Mouse (Mus musculus): ENCODE measurements around the gene Olfr597. TPM values are rescaled to one million over a fixed set of nuclear protein-coding genes. Genes with fewer than 3 reads are reported as not detected.

The Olfr597 gene
- polyA plus RNA-seq (2021; fragmentation: Nextera tagmentation), result not detected in 2 replicates
- long read RNA-seq, experiment 1, result 0 reads
- long read RNA-seq, experiment 2, result 0 reads

DNA sequence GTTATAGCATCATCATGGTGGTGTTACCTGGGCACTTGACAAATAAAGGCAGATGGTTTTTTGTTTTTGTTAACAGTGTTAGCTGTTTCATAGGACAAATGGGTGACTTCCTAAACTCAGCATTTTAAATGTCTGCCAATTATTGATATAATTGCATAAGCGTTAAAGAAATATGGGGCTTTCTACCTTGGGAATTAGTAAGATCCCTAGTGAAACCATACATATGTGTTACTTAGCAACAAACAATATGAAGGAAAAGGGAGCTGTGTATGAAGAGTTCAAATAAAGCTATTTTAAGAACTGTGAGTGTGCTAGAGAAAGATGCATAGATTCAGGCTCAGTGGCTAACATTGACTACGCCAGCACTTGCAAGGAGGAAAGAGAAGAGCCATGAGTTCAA lies at the start of gene Olfr597:
TSS of gene Olfr597 (plus strand) at position 301 of the 400 bp plus-strand sequence.

DNA sequence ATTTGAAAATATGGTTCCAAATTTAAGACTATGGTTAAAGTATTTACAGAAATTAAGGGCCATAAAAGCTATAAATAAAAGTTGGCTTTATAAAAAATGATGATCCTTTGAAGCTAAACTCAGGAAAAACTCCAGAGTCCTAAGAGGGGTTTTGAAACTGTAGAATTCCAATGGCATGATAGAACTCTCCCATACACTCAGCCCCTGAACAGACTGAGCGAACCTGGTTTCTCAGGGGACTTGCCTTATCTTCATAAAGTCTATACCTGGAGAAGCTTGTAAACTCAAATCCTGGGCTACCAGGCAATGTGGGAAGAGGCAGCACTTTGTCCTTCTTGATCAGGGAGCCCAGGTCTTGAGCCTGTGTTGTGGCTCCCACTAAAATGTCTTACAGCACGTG lies 10.8 kb upstream of the Olfr597 start, which contains the start of gene Olfr596:
TSS of gene Olfr596 (plus strand) at position 301 of the 400 bp plus-strand sequence.

GRCm38 (mm10) chr7:103323268-103323667 lies 7.2 kb downstream of the Olfr597 start, which contains the start of gene Olfr598:
Olfr598 (plus strand) TSS chr7:103323568.

GRCm38 (mm10) chr7:103335617-103336016 lies 19.5 kb downstream of the Olfr597 start, which contains the start of gene Olfr599:
Olfr599 (plus strand) TSS chr7:103335917.

GRCm38 (mm10) chr7:103349569-103349968 lies 33.5 kb downstream of the Olfr597 start, which contains the start of gene Olfr600:
Olfr600 (minus strand) TSS chr7:103349669.

DNA sequence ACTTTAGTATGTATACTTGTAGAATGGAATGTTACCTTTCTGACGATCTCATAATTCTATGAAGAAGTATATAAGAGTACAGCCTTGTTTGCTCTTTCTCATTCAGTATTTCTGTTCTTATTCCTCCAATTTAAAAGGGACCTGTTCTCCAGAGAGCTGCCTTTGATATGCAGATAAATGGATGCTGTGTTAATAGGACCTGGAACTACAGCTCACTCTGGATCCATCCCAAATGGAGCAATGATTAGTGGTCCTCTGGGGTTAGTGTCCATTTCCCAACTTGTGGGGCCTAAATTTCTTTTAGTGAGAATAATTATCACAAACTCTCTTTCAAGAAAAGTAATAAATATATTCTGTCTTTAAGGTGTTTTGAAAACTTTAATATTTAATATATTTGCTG lies 46.4 kb downstream of the Olfr597 start, which contains the start of gene Olfr601:
TSS of gene Olfr601 (minus strand) at position 101 of the 400 bp plus-strand sequence.

Small RNAs within 50 kb of the gene (microRNA-seq; reads per million reads assigned to microRNA genes)
- gene Gm23550, result not detected

Other genes starting within 250 kb of the Olfr597 start
- not detected in 2 replicates for gene Olfr584, start 234.4 kb upstream of the Olfr597 start, polyA plus RNA-seq (2021; fragmentation: Nextera tagmentation)
- gene Olfr585, start 218.6 kb upstream of the Olfr597 start, polyA plus RNA-seq (2021; fragmentation: Nextera tagmentation), result not detected in 2 replicates
- not detected in 2 replicates for gene Olfr586, start 190.7 kb upstream of the Olfr597 start, polyA plus RNA-seq (2021; fragmentation: Nextera tagmentation)
- not detected in 2 replicates for gene Olfr588-ps1, start 175.4 kb upstream of the Olfr597 start, polyA plus RNA-seq (2021; fragmentation: Nextera tagmentation)
- not detected in 2 replicates for gene Olfr589, start 160.0 kb upstream of the Olfr597 start, polyA plus RNA-seq (2021; fragmentation: Nextera tagmentation)
- gene Olfr591, start 138.0 kb upstream of the Olfr597 start, polyA plus RNA-seq (2021; fragmentation: Nextera tagmentation), result not detected in 2 replicates
- not detected in 2 replicates for gene Olfr592, start 131.5 kb upstream of the Olfr597 start, polyA plus RNA-seq (2021; fragmentation: Nextera tagmentation)
- gene Olfr593, start 104.5 kb upstream of the Olfr597 start, polyA plus RNA-seq (2021; fragmentation: Nextera tagmentation), result not detected in 2 replicates
- gene Olfr594, start 99.3 kb upstream of the Olfr597 start, polyA plus RNA-seq (2021; fragmentation: Nextera tagmentation), result not detected in 2 replicates
- gene Usp17ld, start 63.8 kb upstream of the Olfr597 start, polyA plus RNA-seq (2021; fragmentation: Nextera tagmentation), result not detected in 2 replicates
- gene Olfr596, start 10.7 kb upstream of the Olfr597 start, polyA plus RNA-seq (2021; fragmentation: Nextera tagmentation), result not detected in 2 replicates
- not detected in 2 replicates for gene Olfr598, start 7.3 kb downstream of the Olfr597 start, polyA plus RNA-seq (2021; fragmentation: Nextera tagmentation)
- gene Olfr599, start 19.6 kb downstream of the Olfr597 start, polyA plus RNA-seq (2021; fragmentation: Nextera tagmentation), result not detected in 2 replicates
- gene Olfr600, start 33.4 kb downstream of the Olfr597 start, polyA plus RNA-seq (2021; fragmentation: Nextera tagmentation), result not detected in 2 replicates
- not detected in 2 replicates for gene Olfr601, start 46.3 kb downstream of the Olfr597 start, polyA plus RNA-seq (2021; fragmentation: Nextera tagmentation)
- not detected in 2 replicates for gene Olfr603, start 69.9 kb downstream of the Olfr597 start, polyA plus RNA-seq (2021; fragmentation: Nextera tagmentation)
- gene Usp17lc, start 98.8 kb downstream of the Olfr597 start, polyA plus RNA-seq (2021; fragmentation: Nextera tagmentation), result not detected in 2 replicates
- not detected in 2 replicates for gene Olfr605, start 129.1 kb downstream of the Olfr597 start, polyA plus RNA-seq (2021; fragmentation: Nextera tagmentation)
- gene Olfr606, start 132.7 kb downstream of the Olfr597 start, polyA plus RNA-seq (2021; fragmentation: Nextera tagmentation), result not detected in 2 replicates
- gene Olfr607, start 147.8 kb downstream of the Olfr597 start, polyA plus RNA-seq (2021; fragmentation: Nextera tagmentation), result not detected in 2 replicates
- gene Olfr608, start 153.6 kb downstream of the Olfr597 start, polyA plus RNA-seq (2021; fragmentation: Nextera tagmentation), result not detected in 2 replicates
- not detected in 2 replicates for gene Olfr609, start 181.7 kb downstream of the Olfr597 start, polyA plus RNA-seq (2021; fragmentation: Nextera tagmentation)
- not detected in 2 replicates for gene Olfr610, start 195.8 kb downstream of the Olfr597 start, polyA plus RNA-seq (2021; fragmentation: Nextera tagmentation)
- not detected in 2 replicates for gene Olfr611, start 204.5 kb downstream of the Olfr597 start, polyA plus RNA-seq (2021; fragmentation: Nextera tagmentation)
- gene Olfr612, start 226.4 kb downstream of the Olfr597 start, polyA plus RNA-seq (2021; fragmentation: Nextera tagmentation), result not detected in 2 replicates
- not detected in 2 replicates for gene Olfr613, start 231.8 kb downstream of the Olfr597 start, polyA plus RNA-seq (2021; fragmentation: Nextera tagmentation)
- gene Olfr615, start 239.8 kb downstream of the Olfr597 start, polyA plus RNA-seq (2021; fragmentation: Nextera tagmentation), result not detected in 2 replicates